Mouse (Mus musculus) spleen, postnatal 4 days (tissue): ENCODE measurements at regions not wholly inside any gene's neighbourhood (a gene's known extent, or its start where the extent isn't known, plus 50 kb on each side); places are given as distances from the start of the nearest gene placed in this dataset.
A peak's percentile ranks its signal among the peaks of the same experiment; 100 is the strongest.

Experiments
- DNase-seq, 2 experiments: peaks; one replicate each; pipeline ENCODE4 v3.0.0; 2022; ENCODE audit warnings: low spot score in 2 of 2

DNA sequence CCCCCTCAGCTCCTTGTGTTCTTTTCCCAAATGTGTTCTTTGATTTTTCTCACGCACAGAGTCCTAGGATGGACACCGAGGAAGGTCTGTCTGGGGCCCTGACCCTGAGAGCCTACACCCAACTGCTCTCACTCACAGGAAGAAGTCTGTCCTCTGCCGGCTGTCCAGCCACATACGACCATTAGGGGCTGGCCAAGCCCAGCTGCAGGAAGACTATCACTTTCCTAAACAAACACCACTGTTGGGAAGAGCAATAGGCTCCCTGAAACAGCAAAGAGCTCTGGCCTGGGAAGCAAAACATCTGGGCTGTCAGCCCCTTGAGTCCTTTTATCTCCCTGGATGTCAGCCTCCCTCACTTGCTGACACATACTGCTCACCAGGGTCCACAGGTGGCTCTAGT is 224.8 kb upstream of the Far2 start:
- no peak for DNase-seq

DNA sequence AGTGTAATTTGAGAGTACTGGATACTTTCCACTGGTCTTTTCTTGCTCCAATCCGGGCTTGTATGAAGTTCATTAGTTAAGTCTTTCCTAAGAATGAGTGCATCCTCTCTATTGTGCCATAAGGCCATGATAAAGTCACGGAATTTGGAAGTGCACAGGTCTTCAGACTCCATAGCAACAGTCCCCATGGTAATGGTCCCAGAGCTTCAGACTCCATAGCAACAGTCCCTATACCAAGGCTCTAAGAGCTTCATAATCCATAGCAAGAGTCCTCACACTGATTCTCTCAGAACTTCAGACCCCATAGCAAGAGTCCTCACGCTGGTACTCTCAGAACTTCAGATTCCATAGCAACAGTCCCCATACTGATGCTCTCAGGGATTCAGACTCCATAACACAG is 214.5 kb upstream of the Far2 start:
- DNase-seq = peak in 1 of 2 experiments; percentile 13

DNA sequence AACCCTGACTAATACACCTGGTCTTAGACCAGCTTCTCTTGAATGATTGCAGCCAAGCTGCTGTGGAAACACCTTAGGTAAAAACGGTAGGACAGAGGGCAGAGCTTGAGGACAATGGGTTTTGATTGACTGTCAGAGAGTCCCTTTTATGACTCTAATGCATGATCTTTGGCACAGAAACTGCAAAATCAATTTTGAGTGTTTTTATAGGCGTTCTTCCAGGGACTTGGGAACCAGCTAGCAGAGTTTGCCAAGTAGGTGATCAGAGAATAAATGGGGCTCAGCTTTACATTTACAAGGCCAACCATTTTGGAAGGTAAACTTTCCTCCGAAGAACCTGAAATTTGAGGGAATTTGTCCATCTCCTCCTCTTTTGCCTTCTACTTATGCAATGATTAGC is 213.6 kb upstream of the Far2 start:
- DNase-seq = no peak

DNA sequence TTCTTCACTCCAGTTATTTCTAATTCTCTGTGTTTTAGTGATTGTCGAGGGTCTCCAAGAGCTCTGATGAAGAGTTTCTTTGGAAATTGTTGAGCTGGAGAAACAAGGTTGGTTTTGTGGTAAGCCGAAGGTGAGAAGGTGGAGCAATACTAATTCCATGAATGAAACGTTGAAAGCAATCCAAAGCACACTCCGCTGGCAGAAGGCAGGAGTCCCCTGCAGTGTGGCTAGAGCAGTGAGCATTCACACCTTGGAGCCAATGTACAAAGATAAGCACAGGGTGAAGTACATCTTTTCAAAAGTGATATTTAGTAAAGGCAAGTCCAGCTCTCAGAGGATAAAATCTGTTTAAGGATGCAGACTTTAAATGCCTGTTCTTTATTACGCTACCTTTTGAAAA is 208.2 kb upstream of the Far2 start:
- no peak for DNase-seq

DNA sequence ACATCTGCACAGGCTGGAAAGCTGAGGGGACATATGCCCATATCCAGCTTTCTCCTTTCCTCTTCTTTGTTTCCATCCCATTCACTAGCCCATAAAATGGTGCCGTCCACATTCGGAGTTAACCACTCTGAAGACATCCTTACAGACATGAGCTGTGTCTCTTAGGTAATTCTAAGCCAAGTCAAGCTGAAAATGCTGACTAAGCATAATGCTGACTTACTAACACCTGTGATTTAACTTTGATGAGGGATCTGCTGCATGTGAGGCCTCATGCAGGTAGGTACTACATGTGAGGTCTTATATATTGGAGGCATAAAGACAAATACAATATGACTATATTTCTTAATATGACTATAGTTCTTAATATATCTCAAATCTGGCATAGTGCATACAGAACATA is 197.1 kb upstream of the Far2 start:
- no peak for DNase-seq

DNA sequence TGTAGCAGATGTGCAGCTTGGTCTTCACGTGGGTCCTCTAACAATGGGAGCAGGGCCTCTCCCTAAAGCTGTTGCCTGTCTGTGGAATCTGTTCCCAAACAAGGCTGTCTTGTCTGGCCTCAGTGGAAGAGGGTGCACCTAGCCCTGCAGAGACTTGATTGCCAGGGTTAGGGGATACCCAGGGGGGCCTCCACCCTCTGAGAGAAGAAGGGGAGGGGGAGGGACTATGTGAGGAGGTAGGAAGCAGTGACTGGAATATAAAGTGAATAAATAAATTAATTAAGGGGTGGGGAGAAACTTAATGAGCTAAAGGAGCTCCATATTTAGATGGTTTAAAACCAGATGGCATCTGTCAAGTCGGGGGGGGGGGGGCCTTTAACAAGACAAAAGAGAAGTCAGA is 185.9 kb upstream of the Far2 start:
- no peak for DNase-seq

DNA sequence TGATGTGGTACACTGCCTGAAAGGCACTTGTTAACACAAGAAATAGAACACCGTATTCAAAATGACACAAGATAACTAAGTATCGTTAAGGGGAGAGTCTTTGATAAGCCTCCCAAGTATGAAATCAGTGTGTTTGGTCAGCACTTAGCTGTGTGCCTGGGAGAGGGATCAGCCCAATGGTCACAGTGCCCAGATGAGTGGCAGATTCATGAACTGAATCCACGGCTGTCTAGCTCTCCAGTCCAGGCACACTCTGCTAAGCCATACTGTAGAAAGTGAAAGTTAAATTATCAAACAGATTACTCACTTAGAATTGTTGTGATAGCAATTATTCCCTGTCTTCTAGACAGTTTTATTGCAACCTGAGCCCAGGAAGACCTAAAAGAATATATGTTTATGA is 176.0 kb upstream of the Far2 start:
- no peak for DNase-seq

DNA sequence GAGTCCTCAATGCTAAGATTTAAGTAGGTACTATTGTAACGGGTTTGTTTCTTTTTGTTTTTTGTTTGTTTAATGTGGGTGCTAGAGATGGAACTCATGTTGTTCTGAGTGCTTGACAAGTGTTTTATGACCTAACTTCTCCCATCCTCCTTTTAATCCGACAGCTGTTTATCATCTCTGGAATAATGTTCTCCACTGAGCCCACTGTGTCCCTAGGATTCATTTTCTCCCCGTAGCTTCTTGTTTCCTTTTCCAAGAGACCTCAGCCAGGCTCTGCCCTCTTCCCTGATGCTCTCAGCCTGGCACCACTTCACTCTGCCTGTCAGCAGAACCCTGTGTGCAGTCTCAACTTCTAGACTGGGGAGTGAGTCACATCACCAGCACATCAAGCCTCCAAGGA is 173.9 kb upstream of the Far2 start:
- DNase-seq = no peak

DNA sequence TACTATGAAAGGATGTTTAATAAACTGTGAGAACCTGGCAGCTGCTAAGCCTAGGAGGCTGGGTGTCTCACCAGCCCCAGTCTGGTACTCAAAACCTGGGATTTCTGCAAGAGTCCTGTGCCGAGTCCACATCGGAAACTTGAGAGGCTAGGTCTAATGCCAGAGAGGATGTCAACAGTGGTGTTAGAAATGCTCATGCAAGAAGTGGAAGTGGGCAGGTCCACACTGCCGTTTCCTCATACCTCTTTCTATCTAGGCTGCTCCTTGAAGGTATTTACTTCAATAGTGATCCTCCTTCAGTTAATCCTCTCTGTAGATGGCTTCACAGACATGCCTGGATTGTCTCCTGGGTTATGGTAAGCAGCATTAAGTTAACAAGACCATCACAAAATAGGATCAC is 168.6 kb upstream of the Far2 start:
- peak in 1 of 2 experiments; percentile 43 for DNase-seq

DNA sequence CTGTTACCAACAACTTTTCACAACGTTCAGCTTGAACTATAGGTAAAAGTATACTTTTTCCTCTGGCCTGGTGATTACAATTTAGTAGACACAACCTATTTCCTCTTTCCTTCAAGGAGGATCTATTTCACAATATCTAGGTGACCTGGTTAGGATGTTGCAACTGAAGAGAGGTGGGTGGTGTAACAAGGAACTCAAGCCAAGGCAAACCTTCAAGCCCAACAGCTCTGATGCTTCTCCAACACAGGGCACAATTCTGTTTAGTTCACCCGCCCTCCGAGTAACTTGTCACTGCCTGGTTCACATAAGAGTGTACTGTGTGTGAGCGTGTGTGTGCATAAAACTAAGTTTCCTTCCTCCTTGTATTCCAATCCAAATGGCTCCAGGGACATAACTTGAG is 161.2 kb upstream of the Far2 start:
- peak in 1 of 2 experiments; percentile 48 for DNase-seq

DNA sequence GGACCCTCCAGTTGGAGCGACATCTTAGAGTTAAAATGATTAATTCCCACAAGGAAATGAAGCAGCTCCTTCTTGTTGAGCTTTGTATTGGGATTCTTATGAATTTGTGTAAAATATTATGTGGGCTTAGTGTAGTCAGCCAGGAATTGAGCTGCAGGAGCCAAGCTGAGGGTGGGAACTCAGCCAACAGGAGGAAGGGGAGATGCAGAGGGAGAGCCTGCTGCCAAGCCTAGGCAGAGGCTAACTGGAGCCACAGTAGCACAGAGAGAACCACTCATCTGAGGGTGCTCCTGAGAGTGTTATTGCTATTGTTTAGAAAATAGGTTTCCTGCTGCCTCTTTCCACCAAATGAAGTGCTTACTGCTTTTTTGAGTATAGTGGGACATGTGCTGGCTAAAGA is 127.4 kb upstream of the Far2 start:
- no peak for DNase-seq

DNA sequence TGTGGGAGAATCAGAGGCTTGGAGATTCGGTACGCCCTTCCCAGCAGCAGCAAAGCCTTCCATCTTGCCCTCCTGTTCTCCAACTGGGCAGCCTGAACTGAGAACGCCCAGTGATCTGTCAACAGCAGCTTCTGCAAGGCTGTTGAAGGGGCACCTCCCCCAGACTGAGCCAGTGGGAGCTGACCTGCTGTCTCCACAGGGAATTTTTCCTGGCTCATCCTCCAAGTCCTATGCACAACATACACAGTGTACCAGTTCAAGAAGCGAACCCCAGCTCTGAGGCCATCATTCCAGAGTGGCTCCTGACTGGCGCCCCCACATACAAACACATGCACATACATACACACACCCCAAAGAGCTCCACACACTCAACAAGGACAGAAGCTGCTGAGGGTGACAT is 126.0 kb upstream of the Far2 start:
- no peak for DNase-seq

DNA sequence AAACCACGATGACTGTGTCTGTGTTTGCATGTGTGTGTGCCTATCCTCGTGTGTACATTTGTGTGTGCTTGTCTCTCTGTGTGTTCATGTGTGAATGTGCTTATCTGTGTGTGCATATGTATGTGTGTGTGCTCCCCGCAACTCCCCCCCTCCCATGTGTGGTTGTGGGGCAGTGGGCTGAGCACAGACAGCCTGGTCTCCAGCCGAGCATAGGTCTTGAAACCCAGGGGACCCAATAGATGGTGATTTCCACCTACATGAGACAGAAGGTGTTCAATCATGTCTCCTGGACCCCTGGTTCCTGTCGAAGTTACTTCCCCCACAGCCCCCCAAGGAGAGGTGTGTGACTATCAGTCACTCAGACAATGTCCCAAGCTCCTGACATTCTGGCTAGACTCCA is 124.6 kb upstream of the Far2 start:
- no peak for DNase-seq

DNA sequence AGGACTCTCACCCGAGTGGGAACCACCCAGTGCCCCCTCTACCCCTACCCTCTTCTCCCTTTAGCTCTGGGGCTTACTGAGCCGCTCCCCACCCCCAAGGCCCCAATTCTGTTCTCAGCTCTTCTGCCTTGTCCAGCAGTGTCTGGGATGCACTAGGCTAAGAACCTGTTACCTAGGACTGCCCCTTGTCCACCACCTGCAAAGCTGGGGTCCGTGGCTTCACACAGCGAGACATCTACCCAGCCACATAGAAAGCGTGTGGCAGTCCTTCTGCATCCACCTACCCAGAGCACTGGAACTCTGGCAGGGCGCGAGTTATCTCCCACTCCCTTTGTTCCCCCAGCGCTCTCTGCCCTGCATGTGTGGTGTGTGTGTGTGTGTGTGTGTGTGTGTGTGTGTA is 123.8 kb upstream of the Far2 start:
- peak in 1 of 2 experiments; percentile 45 for DNase-seq

DNA sequence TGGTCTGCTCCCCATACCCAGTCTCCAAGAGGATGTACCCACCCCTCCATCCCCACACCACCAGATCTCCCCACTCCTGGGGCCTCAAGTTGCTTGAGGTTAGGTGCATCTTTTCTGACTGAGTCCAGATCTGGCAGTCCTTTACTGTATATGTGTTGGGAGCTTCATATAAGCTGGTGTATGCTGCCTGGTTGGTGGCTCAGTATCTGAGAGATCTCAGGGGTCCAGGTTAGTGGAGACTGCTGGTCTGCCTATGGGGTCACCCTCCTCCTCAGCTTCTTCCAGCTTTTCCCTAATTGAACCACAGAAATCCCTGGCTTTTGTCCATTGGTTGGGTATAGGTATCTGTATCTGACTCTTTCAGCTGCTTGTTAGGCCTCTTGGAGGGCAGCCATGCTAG is 118.1 kb upstream of the Far2 start:
- DNase-seq = no peak

DNA sequence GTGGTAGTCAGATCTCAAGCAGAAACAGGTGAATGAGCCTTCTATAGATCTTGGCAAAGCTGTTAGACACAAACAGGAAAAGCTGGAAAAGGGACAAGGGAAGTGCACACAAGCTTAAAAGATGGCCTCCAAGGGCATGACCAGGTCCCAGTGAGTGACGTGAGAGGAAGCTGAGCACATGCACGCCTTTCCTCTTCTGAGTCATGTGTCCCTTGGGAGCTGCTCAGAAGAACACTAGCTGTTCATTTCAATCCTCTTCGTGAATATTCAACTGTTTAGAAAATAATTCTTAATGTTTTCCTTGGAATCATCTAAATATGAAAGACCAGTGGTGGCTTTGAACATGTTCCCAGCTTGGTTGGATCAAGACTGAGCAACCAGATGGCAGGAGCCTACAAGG is 103.0 kb upstream of the Far2 start:
- DNase-seq = no peak

DNA sequence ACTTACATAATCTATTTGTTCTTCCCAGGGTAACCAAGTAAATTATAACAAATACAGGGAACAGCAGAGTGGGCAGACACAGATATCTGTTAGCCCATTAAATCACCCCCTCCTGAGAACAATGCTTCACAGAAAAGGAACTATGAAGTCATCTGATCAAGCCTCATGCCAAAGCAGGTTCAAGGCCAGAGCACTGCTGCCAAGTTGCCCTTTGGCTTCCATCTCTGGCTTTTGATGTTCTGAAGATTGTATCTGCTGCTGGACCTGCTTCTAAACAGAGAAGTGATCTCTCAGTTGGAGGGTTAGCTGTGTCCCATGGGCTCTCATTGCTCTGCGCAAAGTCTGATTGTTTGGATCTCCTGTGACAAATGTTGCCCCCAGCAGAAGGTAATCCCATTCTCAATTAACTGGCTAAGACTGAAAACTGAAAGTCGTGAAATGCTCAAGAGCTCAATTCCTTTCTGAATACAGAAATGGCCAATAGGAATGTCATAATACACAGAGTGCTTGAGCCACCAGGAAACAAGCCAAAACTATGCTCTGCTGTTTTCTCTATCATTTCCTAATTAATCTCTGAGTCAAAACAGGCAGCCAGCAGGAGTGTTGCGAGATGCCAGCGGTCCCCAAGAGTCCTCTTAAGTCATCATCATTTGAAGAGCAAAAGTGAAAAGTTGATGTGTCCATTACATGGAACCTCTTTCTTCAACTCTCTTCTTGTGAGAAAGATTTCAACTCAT is 102.0 kb upstream of the Far2 start:
- no peak for DNase-seq

DNA sequence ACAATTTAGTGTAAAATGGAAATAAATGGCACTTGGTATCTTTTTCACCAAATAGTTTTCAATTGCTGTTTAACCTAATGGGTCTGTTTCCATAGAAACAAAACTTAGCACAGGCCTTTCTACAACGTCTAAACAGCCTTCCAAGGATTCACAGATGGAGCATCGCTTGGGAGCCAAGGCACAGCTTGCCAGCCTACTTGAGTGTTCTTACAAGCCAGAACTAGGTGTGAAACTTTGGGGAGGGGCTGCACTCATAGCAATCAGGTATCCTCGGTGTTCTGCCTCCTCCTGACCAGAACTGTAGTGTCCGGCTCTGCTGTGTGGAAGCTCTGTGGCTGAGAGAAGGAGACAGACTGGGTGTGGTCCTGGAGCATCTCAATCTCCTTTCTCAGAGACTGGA is 99.1 kb upstream of the Far2 start:
- no peak for DNase-seq

DNA sequence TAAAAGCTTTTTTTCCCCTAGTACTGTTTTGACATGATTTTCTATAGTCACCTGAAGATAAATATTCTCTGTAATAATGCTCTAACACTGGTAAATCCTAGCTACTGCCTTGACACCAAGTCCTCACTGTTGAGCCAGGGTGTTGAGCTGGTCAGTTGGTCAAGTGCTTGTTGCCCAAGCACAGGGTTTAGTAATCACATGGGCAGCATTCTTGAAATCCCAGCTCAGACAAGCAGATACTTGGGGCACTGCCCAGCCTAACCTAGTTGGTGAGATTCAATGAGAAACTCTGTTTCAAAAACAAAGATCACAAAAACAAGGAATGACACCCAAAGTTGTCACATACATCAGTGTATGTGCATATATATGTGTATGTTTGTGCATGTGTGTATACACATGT is 95.4 kb upstream of the Far2 start:
- DNase-seq = no peak

DNA sequence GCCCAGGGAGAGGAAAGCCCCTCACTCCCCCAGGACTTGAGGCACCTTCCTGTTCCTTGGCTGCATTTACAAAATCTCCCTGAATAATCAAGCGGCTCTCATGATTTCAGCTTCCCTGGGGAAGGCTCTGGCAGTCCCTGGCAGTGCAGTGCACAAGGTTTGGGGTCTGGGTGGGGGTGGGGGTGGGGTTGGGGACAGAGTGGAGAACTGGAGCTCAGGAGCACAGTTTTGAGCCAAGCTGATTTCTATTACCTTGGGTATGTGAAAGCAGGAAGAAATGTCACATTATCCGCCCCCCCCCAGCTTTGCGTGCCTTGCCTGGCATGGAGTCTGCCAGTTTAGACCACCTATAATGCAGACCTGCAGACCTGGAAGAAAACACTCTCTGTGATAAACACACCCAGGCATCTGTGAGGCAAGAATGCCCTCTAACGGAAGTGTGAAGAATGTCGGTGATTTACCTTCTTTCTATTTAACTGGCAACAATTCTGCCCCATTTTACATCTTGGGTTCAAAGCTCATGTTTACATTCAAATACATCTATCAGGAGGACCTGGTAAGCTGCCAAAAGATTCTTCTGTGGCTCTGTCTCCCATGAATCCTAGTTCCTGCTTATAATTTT is 93.9 kb upstream of the Far2 start:
- DNase-seq = no peak

DNA sequence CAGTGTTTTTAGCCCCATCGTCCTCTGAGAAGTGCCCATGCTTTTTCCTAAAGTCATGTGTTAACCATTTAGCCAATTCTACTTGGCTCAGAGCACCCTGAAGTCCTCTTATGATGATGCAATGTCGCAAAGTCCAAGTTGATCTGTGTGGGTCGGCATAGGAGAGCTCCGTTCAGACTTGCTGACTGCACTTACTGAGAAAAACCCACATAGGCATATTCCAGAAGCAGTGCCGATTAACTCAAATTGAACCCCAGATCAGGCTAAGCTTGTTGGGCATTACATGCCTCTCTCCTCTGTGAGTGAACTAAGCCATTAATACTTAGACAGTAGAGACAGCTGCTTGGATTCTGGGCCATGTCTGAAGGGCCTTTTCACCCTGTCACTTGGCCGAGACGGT is 93.3 kb upstream of the Far2 start:
- DNase-seq = no peak

DNA sequence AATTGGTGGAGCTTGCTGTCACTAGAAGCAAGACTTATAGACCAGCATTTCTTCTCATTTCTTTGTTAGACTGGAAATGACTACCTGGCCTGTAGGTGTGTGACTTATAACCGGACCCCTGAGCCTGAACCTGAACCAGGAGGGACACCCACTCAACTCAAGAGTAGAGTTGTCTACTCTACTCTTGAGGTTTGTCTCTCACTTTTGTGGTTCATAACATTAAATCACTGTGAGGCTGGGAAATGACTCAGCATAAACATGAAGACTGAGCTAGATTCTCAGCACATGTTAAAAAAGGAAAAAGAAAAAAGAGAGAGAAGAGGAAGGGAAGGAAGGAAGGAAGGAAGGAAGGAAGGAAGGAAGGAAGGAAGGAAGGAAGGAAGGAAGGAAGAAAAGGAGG is 92.8 kb upstream of the Far2 start:
- DNase-seq = no peak

DNA sequence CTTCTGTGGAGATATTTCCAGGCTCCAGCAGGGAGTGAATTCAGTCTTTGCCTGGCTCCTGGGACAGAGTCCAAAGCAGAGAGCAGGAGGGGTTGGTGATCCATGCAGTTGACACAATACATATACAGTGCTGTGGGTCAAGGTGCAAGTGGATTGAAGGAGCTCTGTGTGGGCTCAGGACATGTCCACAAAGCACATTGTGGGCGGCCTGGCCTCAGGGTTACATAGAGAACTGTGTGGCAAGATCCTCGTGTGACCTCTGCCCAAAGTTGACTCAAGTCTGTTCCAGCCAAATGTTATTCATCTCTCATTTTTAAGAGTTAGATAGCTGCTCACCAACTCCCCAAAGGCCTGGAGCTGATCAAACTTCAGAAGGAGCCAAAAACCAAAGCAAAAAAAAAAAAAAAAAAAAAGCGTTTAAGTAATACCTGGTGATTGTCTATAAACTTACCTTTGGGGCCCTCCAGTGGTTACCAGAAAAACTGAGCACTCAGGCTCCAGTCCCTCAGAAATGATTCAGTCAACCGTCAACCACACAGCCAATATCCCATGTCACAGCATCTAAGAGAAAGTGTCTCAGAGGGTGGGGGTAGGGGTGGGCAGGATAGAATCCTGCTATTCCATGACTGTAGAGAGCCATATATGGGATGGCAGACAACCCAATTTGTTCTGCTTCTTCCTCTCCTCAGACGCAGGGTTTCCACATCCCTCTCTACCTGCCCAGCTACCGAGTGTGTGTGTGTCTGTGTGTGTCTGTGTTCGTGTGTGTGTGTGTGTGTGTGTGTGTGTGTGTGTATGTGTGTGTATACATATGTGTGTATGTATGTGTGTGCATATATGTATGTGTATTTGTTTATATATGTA is 91.9 kb upstream of the Far2 start:
- no peak for DNase-seq
